16 mouse cellular contexts compared by ENCODE assay signal in the genomic region with DNA sequence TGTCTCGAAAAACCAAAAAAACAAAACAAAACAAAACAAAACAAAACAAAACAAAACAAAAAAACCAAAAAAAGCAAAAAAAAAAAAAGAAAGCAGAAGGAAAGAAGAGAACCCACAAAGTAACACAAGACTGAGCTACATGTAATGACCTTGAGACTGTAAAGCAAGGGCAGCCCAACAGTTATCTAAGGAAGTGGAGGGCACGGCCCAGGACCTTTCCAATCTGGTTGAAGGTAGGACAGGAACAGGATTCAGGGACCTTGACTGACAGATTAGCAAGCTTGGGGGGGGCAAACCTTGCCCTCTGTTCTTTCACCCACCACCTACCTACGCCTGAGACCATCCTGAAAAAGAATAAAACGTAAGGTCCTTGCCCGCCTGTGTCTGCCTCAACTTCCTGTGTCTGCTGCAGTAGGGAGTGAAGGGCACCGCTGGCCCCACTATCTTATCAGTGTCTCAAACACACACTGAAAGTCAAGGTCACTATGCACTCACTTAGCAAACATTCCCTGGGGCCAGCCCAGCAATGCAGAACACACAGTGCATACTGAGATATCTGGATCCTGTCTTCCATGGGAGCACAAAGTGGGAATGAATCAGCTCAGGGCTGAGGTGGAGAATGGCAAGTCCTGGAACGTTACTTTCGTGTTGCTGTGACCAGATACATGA. TPM values are rescaled to one million over a fixed set of nuclear protein-coding genes. Genes with fewer than 3 reads are reported as not detected.
DNase-seq lines count a peak whose midpoint lies in the region; ATAC-seq and TF ChIP-seq lines count a peak whose summit lies in the region.
"Had no signal": no experiment of that assay in that cellular context is flagged by ENCODE, and none has a peak within 500 bp of the region (broad histone marks: within the 10 kb centered on the region; RNA-seq: fewer than 3 reads in every experiment).

No protein-coding gene starts in this region.

- TF ChIP-seq POLR2A in testis, adult 2 months (IDR thresholded peaks at IDR 0.05; ENCODE audit: control insufficient read depth, low read depth, low read length) = no peak

- H3K27ac ChIP-seq in testis, adult 2 months (ENCODE audit: control insufficient read depth, insufficient read depth, low read depth, low read length) = 0 out of 2 replicates have a peak overlapping the region, but pooled peaks have one; percentile 40
- H3K27ac ChIP-seq in heart, postnatal 0 days (ENCODE audit: low read depth) = peak overlapping the region; percentile 74
- peak overlapping the region; percentile 59 for H3K27ac ChIP-seq in liver, embryonic 15.5 days (replicated peaks)
- H3K27ac ChIP-seq in kidney, embryonic 16.5 days (ENCODE audit: low read length) = no peak overlapping the region
- H3K27ac ChIP-seq: embryonic facial prominence, embryonic 13.5 days; forebrain, embryonic 13.5 days; hindbrain, postnatal 0 days had no signal

- WGBS in heart, postnatal 0 days = 29% methylated on average over 8 of the region's 8 CpGs
- 23% methylated on average over 8 of the region's 8 CpGs for WGBS in liver, embryonic 15.5 days (ENCODE audit: insufficient replicate concordance)
- WGBS in kidney, embryonic 16.5 days = 74% methylated on average over 8 of the region's 8 CpGs

- DNase-seq in testis, postnatal 10 days (ENCODE audit: low spot score) = no peak
- DNase-seq in heart, postnatal 0 days (ENCODE audit: low spot score) = peak; percentile 70
- no peak for DNase-seq in thymus, postnatal 14 days
- no peak for DNase-seq in layer of hippocampus, postnatal 14 days (ENCODE audit: low spot score in 2 of 2)
- DNase-seq: cerebellum, postnatal 25 days; gastrocnemius, postnatal 25 days; right cerebral cortex, postnatal 25 days had no signal

- peak; percentile 92 for ATAC-seq in heart, postnatal 0 days (ENCODE audit: insufficient read depth, low read depth)
- peak; percentile 75 for ATAC-seq in liver, embryonic 15.5 days (ENCODE audit: insufficient read depth)
- ATAC-seq in kidney, embryonic 16.5 days (ENCODE audit: low FRiP score, low TSS enrichment) = no peak
- ATAC-seq: CD4-positive, CD25-positive, alpha-beta regulatory T cell, adult 4 months; forebrain, embryonic 13.5 days; hindbrain, postnatal 0 days had no signal

- no peak overlapping the region for H3K4me2 ChIP-seq in heart, postnatal 0 days (ENCODE audit: low read depth, low read length)
- H3K4me2 ChIP-seq in liver, embryonic 15.5 days = peak overlapping the region; percentile 36
- no peak overlapping the region for H3K4me2 ChIP-seq in kidney, embryonic 16.5 days (replicated peaks; ENCODE audit: low read depth, low read length)
- H3K4me2 ChIP-seq: embryonic facial prominence, embryonic 13.5 days; forebrain, embryonic 13.5 days had no signal

- no peak for TF ChIP-seq CTCF in testis, adult 2 months (IDR thresholded peaks at IDR 0.05; ENCODE audit: control insufficient read depth, insufficient read depth, insufficient replicate concordance, low read depth, low read length)
- no peak for TF ChIP-seq CTCF in heart, postnatal 0 days (IDR thresholded peaks at IDR 0.05; ENCODE audit: low read depth)

- no peaks in the 10 kb centered on the region for H3K27me3 ChIP-seq in testis, adult 2 months (ENCODE audit: control insufficient read depth, insufficient read depth, low read length)
- H3K27me3 ChIP-seq in heart, postnatal 0 days (ENCODE audit: control insufficient read depth, insufficient read depth, low read length) = no peaks in the 10 kb centered on the region
- H3K27me3 ChIP-seq in liver, embryonic 15.5 days = no peaks in the 10 kb centered on the region
- H3K27me3 ChIP-seq in kidney, embryonic 16.5 days (ENCODE audit: insufficient read depth, low read length) = no peaks in the 10 kb centered on the region

- no peak overlapping the region for H3K9ac ChIP-seq in heart, postnatal 0 days (replicated peaks; ENCODE audit: low read depth, low read length)
- H3K9ac ChIP-seq in liver, embryonic 15.5 days = no peak overlapping the region
- no peak overlapping the region for H3K9ac ChIP-seq in kidney, embryonic 16.5 days (replicated peaks; ENCODE audit: low read length)
- H3K9ac ChIP-seq: embryonic facial prominence, embryonic 13.5 days; forebrain, embryonic 13.5 days had no signal

- no peak; the same call in 1 of the 2 replicates for TF ChIP-seq EP300 in heart, postnatal 0 days (IDR thresholded peaks at IDR 0.05; ENCODE audit: low read depth)

- no peak overlapping the region for H3K4me3 ChIP-seq in testis, adult 2 months (ENCODE audit: control insufficient read depth, low read depth, low read length)
- no peak overlapping the region for H3K4me3 ChIP-seq in heart, postnatal 0 days (ENCODE audit: low read depth, low read length)
- H3K4me3 ChIP-seq in liver, embryonic 15.5 days (replicated peaks) = no peak overlapping the region
- no peak overlapping the region for H3K4me3 ChIP-seq in kidney, embryonic 16.5 days (ENCODE audit: low read length)
- H3K4me3 ChIP-seq: embryonic facial prominence, embryonic 13.5 days; forebrain, embryonic 13.5 days had no signal

- no peaks in the 10 kb centered on the region for H3K9me3 ChIP-seq in heart, postnatal 0 days (replicated peaks; ENCODE audit: control insufficient read depth, low read length)
- no peaks in the 10 kb centered on the region for H3K9me3 ChIP-seq in liver, embryonic 15.5 days (replicated peaks)
- no peaks in the 10 kb centered on the region for H3K9me3 ChIP-seq in kidney, embryonic 16.5 days (ENCODE audit: low read length)
- H3K9me3 ChIP-seq: embryonic facial prominence, embryonic 13.5 days; forebrain, embryonic 13.5 days had no signal

- H3K4me1 ChIP-seq in testis, adult 2 months (ENCODE audit: control insufficient read depth, insufficient read depth, low read length) = no peaks in the 10 kb centered on the region
- H3K4me1 ChIP-seq in heart, postnatal 0 days (ENCODE audit: control insufficient read depth, insufficient read depth) = 0 out of 2 replicates have a peak, but pooled peaks cover 10% of the 10 kb centered on the region
- peaks cover 27% of the 10 kb centered on the region for H3K4me1 ChIP-seq in liver, embryonic 15.5 days (replicated peaks)
- no peaks in the 10 kb centered on the region for H3K4me1 ChIP-seq in kidney, embryonic 16.5 days (ENCODE audit: insufficient read depth, low read length)
- H3K4me1 ChIP-seq: embryonic facial prominence, embryonic 13.5 days; forebrain, embryonic 13.5 days had no signal

- no peaks in the 10 kb centered on the region for H3K36me3 ChIP-seq in testis, adult 2 months (ENCODE audit: control insufficient read depth, insufficient read depth, low read length)
- no peaks in the 10 kb centered on the region for H3K36me3 ChIP-seq in heart, postnatal 0 days (replicated peaks; ENCODE audit: control insufficient read depth, insufficient read depth, low read length)
- H3K36me3 ChIP-seq in liver, embryonic 15.5 days (replicated peaks) = no peaks in the 10 kb centered on the region
- H3K36me3 ChIP-seq in kidney, embryonic 16.5 days (ENCODE audit: insufficient read depth, low read length) = no peaks in the 10 kb centered on the region
- H3K36me3 ChIP-seq: embryonic facial prominence, embryonic 13.5 days had no signal

RNA-seq across cellular contexts. Expression of a gene that starts 5.7 kb away (rescaled TPM):
- polyA plus RNA-seq in testis, adult 2 months (2012; rRNA removed) = 2.7 TPM in 2 replicates
- total RNA-seq in heart, postnatal 0 days (2014; rRNA removed; ENCODE audit: low replicate concordance) = not detected in 2 replicates
- polyA plus RNA-seq in heart, postnatal 0 days (2015; fragmentation: Nextera tagmentation; extraction: Ambion mirVana) = 0.04 TPM in 1 of 2 replicates, not detected in the other
- 1.7 and 2.9 TPM in 2 replicates for polyA plus RNA-seq in liver, embryonic 15.5 days (2015; fragmentation: Nextera tagmentation; extraction: Ambion mirVana)
- 1 to 10 TPM in 1 of 2 experiments, under 1 TPM in 1; 0.79 to 1.4 TPM for total RNA-seq in layer of hippocampus, postnatal 14 days (2021)
- 2.1 and 3.2 TPM in 2 replicates for polyA plus RNA-seq in kidney, embryonic 16.5 days (2015; fragmentation: Nextera tagmentation; extraction: Ambion mirVana)
- polyA plus RNA-seq: CD4-positive, CD25-positive, alpha-beta regulatory T cell, adult 4 months had no signal

RNA-seq across cellular contexts. Expression of a gene that starts 7.6 kb away (rescaled TPM):
- 88.8 and 103 TPM in 2 replicates for polyA plus RNA-seq in testis, adult 2 months (2012; rRNA removed)
- 1.5 and 6.6 TPM in 2 replicates for total RNA-seq in heart, postnatal 0 days (2014; rRNA removed; ENCODE audit: low replicate concordance)
- 5.8 and 6.4 TPM in 2 replicates for polyA plus RNA-seq in heart, postnatal 0 days (2015; fragmentation: Nextera tagmentation; extraction: Ambion mirVana)
- polyA plus RNA-seq in liver, embryonic 15.5 days (2015; fragmentation: Nextera tagmentation; extraction: Ambion mirVana) = 0.48 and 0.99 TPM in 2 replicates
- total RNA-seq in layer of hippocampus, postnatal 14 days (2021) = not detected
- polyA plus RNA-seq in kidney, embryonic 16.5 days (2015; fragmentation: Nextera tagmentation; extraction: Ambion mirVana) = 0.40 and 0.51 TPM in 2 replicates
- total RNA-seq: gastrocnemius, postnatal 25 days; hindbrain, postnatal 0 days had no signal
- polyA plus RNA-seq: CD4-positive, CD25-positive, alpha-beta regulatory T cell, adult 4 months; embryonic facial prominence, embryonic 13.5 days; forebrain, embryonic 13.5 days; limb, embryonic 11.5 days had no signal

RNA-seq across cellular contexts. Expression of a gene that starts 23.0 kb away (rescaled TPM):
- polyA plus RNA-seq in testis, adult 2 months (2012; rRNA removed) = 161 and 171 TPM in 2 replicates
- total RNA-seq in heart, postnatal 0 days (2014; rRNA removed; ENCODE audit: low replicate concordance) = 228 and 261 TPM in 2 replicates
- 283 and 304 TPM in 2 replicates for polyA plus RNA-seq in heart, postnatal 0 days (2015; fragmentation: Nextera tagmentation; extraction: Ambion mirVana)
- 97.4 and 105 TPM in 2 replicates for polyA plus RNA-seq in liver, embryonic 15.5 days (2015; fragmentation: Nextera tagmentation; extraction: Ambion mirVana)
- 100 to 1,000 TPM; 127 to 143 TPM for total RNA-seq in layer of hippocampus, postnatal 14 days (2021)
- 209 and 225 TPM in 2 replicates for polyA plus RNA-seq in kidney, embryonic 16.5 days (2015; fragmentation: Nextera tagmentation; extraction: Ambion mirVana)

RNA-seq across cellular contexts. Expression of a gene that starts 34.9 kb away (rescaled TPM):
- polyA plus RNA-seq in testis, adult 2 months (2012; rRNA removed) = 142 and 177 TPM in 2 replicates
- total RNA-seq in heart, postnatal 0 days (2014; rRNA removed; ENCODE audit: low replicate concordance) = not detected in 2 replicates
- not detected in 2 replicates for polyA plus RNA-seq in heart, postnatal 0 days (2015; fragmentation: Nextera tagmentation; extraction: Ambion mirVana)
- not detected in 2 replicates for polyA plus RNA-seq in liver, embryonic 15.5 days (2015; fragmentation: Nextera tagmentation; extraction: Ambion mirVana)
- not detected for total RNA-seq in layer of hippocampus, postnatal 14 days (2021)
- polyA plus RNA-seq in kidney, embryonic 16.5 days (2015; fragmentation: Nextera tagmentation; extraction: Ambion mirVana) = not detected in 2 replicates
- total RNA-seq: hindbrain, postnatal 0 days had no signal
- polyA plus RNA-seq: CD4-positive, CD25-positive, alpha-beta regulatory T cell, adult 4 months; embryonic facial prominence, embryonic 13.5 days; forebrain, embryonic 13.5 days; hindbrain, postnatal 0 days; limb, embryonic 11.5 days; thymus, postnatal 0 days had no signal

RNA-seq across cellular contexts. Expression of a gene that starts 37.1 kb away (rescaled TPM):
- polyA plus RNA-seq in testis, adult 2 months (2012; rRNA removed) = 4,298 and 4,420 TPM in 2 replicates
- not detected in 2 replicates for total RNA-seq in heart, postnatal 0 days (2014; rRNA removed; ENCODE audit: low replicate concordance)
- 0.16 TPM in 1 of 2 replicates, not detected in the other for polyA plus RNA-seq in heart, postnatal 0 days (2015; fragmentation: Nextera tagmentation; extraction: Ambion mirVana)
- polyA plus RNA-seq in liver, embryonic 15.5 days (2015; fragmentation: Nextera tagmentation; extraction: Ambion mirVana) = not detected in 2 replicates
- total RNA-seq in layer of hippocampus, postnatal 14 days (2021) = not detected
- polyA plus RNA-seq in kidney, embryonic 16.5 days (2015; fragmentation: Nextera tagmentation; extraction: Ambion mirVana) = 0.21 and 0.45 TPM in 2 replicates
- total RNA-seq: gastrocnemius, postnatal 25 days; hindbrain, postnatal 0 days had no signal
- polyA plus RNA-seq: CD4-positive, CD25-positive, alpha-beta regulatory T cell, adult 4 months had no signal

Comparison
In these comparisons a context has a peak if more than half of its experiments do, and no peak if none do; other contexts are left out.
1. RNA of a gene that starts 7.6 kb away (polyA plus RNA-seq): 88.8 to 103 TPM in testis, adult 2 months; 5.8 to 6.4 TPM in heart, postnatal 0 days, 0.48 to 0.99 TPM in liver, embryonic 15.5 days and 0.40 to 0.51 TPM in kidney, embryonic 16.5 days; every median in the first group is over 10 times any median in the second.